Mouse (Mus musculus) layer of hippocampus, adult 8-10 months (tissue): ENCODE results near the gene Adgrv1. TPM values are rescaled to one million over a fixed set of nuclear protein-coding genes. Genes with fewer than 3 reads are reported as not detected.

Experiments
- DNase-seq, 2 experiments: peaks; one replicate each; pipeline ENCODE4 v3.0.0; 2022; ENCODE audit warnings: low spot score in 2 of 2
- microRNA-seq, 2 experiments: library from miRNA; unstranded; fragments of <30 nt; microRNA quantifications; one replicate each; pipeline ENCODE4 v1.2.0; 2022
- total RNA-seq, 4 experiments: library from RNA; stranded (reverse); gene quantifications; 2 replicates each; pipeline ENCODE4 v1.2.4; 2022

Adgrv1 gene
- total RNA-seq, 4 experiments from 2014 or later = 2.2 to 4.2 (median 3.0) TPM

GRCm38 (mm10) chr13:81086969-81087682 lies 545.8 kb downstream of the Adgrv1 start:
- DNase-seq = peak; percentile 43 to 55

DNA sequence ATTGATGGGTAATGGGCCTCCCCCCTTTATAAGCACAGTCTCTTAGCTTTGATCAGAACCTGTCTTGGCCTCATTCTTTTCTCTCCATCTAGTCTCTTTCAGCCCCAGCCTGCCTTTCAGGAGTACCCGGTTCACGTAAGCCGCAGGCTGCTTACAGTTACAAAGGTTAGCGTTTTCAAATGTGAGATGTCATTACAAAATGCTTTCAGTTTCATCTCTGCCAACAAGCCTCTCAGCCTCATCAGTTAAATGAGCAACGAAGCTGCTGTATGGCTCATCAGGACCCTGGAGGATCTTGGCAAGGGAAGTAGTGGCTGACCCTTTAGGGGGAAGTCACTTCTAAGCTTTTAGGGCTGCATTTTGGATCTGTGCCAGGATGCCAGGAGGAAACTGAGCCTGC lies 560.7 kb downstream of the Adgrv1 start:
- DNase-seq = no peak

- DNase-seq = no peak
Measured at GRCm38 (mm10) chr13:81051448-81051847, 581.5 kb downstream of the Adgrv1 start.

- DNase-seq = no peak
Measured at GRCm38 (mm10) chr13:81050911-81051310, 582.0 kb downstream of the Adgrv1 start.

DNA sequence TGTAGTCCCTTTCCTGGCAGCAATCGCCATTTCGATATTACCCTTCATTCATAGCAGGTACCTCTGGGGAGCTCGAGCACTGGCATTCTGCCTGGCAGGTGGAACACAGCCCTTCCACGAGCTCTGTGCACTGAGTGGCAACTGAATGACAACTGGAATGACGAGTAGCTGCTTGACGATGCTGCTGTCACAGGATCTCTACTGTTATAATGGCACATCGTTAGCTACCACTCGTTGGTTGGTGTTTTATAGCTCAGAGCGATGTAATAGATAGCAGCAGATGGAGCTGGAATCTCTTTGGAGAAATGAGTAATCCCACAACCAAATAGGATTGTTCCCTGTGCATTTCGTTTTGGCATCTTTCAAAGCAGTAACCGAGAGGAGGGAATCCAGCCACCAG lies 587.6 kb downstream of the Adgrv1 start:
- peak; percentile 5 to 15 for DNase-seq

Small RNA genes lying within 50 kb of the gene (microRNA-seq; reads per million reads assigned to microRNA genes)
- 0 reads per million in 2 experiments for gene Gm25241

Other genes with a start within 250 kb of the Adgrv1 start
- gene Lysmd3, start 24.5 kb upstream of the Adgrv1 start, total RNA-seq = 10 to 100 TPM; 10.6 to 15.2 (median 13.9) TPM
- gene Polr3g, start 77.9 kb upstream of the Adgrv1 start, total RNA-seq = 1 to 10 TPM; 5.5 to 8.7 (median 5.9) TPM
- 10 to 100 TPM; 18.3 to 22.2 (median 19.0) TPM for gene Mblac2, start 78.2 kb upstream of the Adgrv1 start, total RNA-seq
- 100 to 1,000 TPM; 107 to 117 (median 114) TPM for gene Cetn3, start 149.9 kb upstream of the Adgrv1 start, total RNA-seq